Mouse (Mus musculus) ES-E14 (cell line): Measurements from ENCODE around the gene 1700014D04Rik. TPM values are rescaled to one million over a fixed set of nuclear protein-coding genes. Genes with fewer than 3 reads are reported as not detected.
"Not testable (repeated sequence)": the region's sequence is repeated elsewhere in the genome, so short reads cannot be mapped to it uniquely, and the experiment has no call there.

ENCODE experiments used
- DNase-seq: peaks from one replicate; pipeline ENCODE4 v3.0.0-alpha.2; 2013; ENCODE audit warnings: low read depth, low spot score
- H3K27ac ChIP-seq: 2 replicates; pipeline ENCODE4 v1.5.1; 2012; ENCODE audit warnings: low read depth, mild to moderate bottlenecking, low read length, moderate library complexity, mixed read lengths; ENCODE audit not compliant: poor library complexity, insufficient read depth, severe bottlenecking
- H3K36me3 ChIP-seq: 2 replicates; pipeline ENCODE4 v1.6.1; 2012; ENCODE audit warnings: mild to moderate bottlenecking, low read length, moderate library complexity, mixed read lengths; ENCODE audit not compliant: control insufficient read depth, poor library complexity, insufficient read depth, severe bottlenecking
- H3K4me1 ChIP-seq, 2 experiments: fragments of 150-350 bp in 1 of 2; sonication (generic) in 1 of 2; 2 replicates each; pipeline ENCODE4 v1.6.1; 2012; ENCODE audit warnings: low read length in 2 of 2, mild to moderate bottlenecking in 1 of 2, mixed read lengths in 1 of 2; ENCODE audit not compliant: control insufficient read depth in 2 of 2, insufficient read depth in 2 of 2, poor library complexity in 1 of 2
- H3K4me3 ChIP-seq, 2 experiments: fragments of 150-350 bp in 1 of 2; sonication (generic) in 1 of 2; 2 replicates each; pipeline ENCODE4 v1.5.1; 2012; ENCODE audit warnings: low read length in 2 of 2, low read depth in 1 of 2, mild to moderate bottlenecking in 1 of 2, mixed read lengths in 1 of 2; ENCODE audit not compliant: insufficient read depth in 1 of 2, poor library complexity in 1 of 2, severe bottlenecking in 1 of 2
- H3K9ac ChIP-seq: 2 replicates; pipeline ENCODE4 v1.6.1; 2012; ENCODE audit warnings: low read depth, mild to moderate bottlenecking, low read length, mixed read lengths; ENCODE audit not compliant: poor library complexity, insufficient read depth, severe bottlenecking
- H3K9me3 ChIP-seq: fragments of 150-350 bp; sonication (generic); 2 replicates; pipeline ENCODE4 v1.6.1; 2012; ENCODE audit warnings: low read depth, mild to moderate bottlenecking, low read length; ENCODE audit not compliant: control insufficient read depth, insufficient read depth
- CHD2 ChIP-seq: IDR thresholded peaks from 2 replicates; pipeline ENCODE4 v1.6.1; 2014; ENCODE audit warnings: mild to moderate bottlenecking, low read depth, low read length, inconsistent platforms
- HCFC1 ChIP-seq: IDR thresholded peaks from 2 replicates; pipeline ENCODE4 v1.6.1; 2012; ENCODE audit warnings: low read length, inconsistent platforms, borderline replicate concordance; ENCODE audit not compliant: insufficient read depth
- MAFK ChIP-seq: IDR thresholded peaks from 2 replicates; pipeline ENCODE4 v1.6.1; 2014; ENCODE audit warnings: mild to moderate bottlenecking, low read depth, low read length, inconsistent platforms; ENCODE audit not compliant: insufficient read depth
- ZC3H11A ChIP-seq: IDR thresholded peaks from 2 replicates; pipeline ENCODE4 v1.6.1; 2012; ENCODE audit warnings: low read depth, mild to moderate bottlenecking, inconsistent platforms, low read length, borderline replicate concordance
- ZNF384 ChIP-seq: IDR thresholded peaks from 2 replicates; pipeline ENCODE4 v1.6.1; 2012; ENCODE audit warnings: low read depth, low read length, inconsistent platforms
- in situ Hi-C, 2 experiments: fragments of 600-800 bp; cut with MboI; formaldehyde crosslinking; loops; one replicate each; pipeline ENCODE4 v1.15.1; 2025; ENCODE audit warnings: low sequenced_read_pairs in 2 of 2, inconsistent platforms in 1 of 2; ENCODE audit not compliant: unreplicated experiment in 2 of 2
- total RNA-seq: library from RNA; depleted of rRNA; stranded (reverse); fragments of 300-350 nt; gene quantifications from 2 replicates; pipeline ENCODE4 v1.2.3, GENCODE M21; 2012

Gene 1700014D04Rik
- total RNA-seq, 1 experiment, result 0.18 TPM

DNA sequence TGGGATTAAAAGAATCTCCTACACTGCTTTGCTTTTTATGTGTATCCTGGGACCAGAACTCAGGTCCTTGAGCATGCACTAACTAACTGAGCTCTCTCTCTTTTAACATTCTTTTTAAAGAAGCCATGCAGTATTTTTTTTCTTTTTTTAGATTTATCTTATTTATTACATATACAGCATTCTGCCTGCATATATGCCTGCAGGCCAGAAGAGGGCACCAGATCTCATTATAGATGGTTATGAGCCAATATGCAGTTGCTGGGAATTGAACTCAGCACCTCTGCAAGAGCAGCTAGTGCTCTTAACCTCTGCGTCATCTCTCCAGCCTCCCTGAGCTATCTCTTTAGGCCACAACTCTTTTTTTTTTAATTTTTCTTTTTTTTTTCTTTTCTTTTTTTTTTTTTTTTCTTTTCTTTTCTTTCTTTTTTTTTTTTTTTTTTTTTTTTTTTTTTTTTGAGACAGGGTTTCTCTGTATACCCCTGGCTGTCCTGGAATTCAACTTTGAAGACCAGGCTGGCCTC, 33.3 kb upstream of the 1700014D04Rik start:
- H3K4me1 ChIP-seq, DNase-seq, in situ Hi-C loops, H3K9ac ChIP-seq, H3K4me3 ChIP-seq, H3K9me3 ChIP-seq, H3K27ac ChIP-seq: not testable (repeated sequence)
- peaks cover 30% of the 10 kb centered on the region for H3K36me3 ChIP-seq
- TF ChIP-seq ZNF384, result peak; percentile 95

DNA sequence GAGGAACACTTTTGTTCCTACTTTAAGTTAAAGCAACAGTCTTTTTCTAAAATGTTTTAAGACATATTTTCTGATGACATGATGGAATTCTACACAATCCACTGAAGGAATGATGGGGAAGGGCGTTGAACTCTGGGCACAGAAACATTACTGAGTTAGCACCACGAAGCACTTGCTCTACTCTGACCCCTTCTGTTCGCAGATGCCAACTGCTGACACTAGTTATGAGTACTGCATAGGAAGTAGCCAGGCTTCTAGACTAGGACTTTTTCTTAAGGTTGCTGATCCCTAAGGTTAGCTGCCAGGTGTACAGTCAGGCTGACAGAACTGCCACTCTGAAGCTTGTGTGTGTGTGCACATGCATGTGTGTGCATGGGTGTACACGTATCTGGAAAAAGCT, 32.7 kb upstream of the 1700014D04Rik start:
- H3K4me3 ChIP-seq, result no peak overlapping the region
- TF ChIP-seq ZC3H11A (no peak), CHD2 (no peak), ZNF384 (0 out of 2 replicates have a peak, but pooled peaks have one; percentile 18)
- H3K36me3 ChIP-seq, result peaks cover 27% of the 10 kb centered on the region
- in situ Hi-C loops, result no loop called here
- no peaks in the 10 kb centered on the region for H3K4me1 ChIP-seq
- no peak overlapping the region for H3K27ac ChIP-seq
- H3K9me3 ChIP-seq, result no peaks in the 10 kb centered on the region
- no peak overlapping the region for H3K9ac ChIP-seq
- no peak for DNase-seq

DNA sequence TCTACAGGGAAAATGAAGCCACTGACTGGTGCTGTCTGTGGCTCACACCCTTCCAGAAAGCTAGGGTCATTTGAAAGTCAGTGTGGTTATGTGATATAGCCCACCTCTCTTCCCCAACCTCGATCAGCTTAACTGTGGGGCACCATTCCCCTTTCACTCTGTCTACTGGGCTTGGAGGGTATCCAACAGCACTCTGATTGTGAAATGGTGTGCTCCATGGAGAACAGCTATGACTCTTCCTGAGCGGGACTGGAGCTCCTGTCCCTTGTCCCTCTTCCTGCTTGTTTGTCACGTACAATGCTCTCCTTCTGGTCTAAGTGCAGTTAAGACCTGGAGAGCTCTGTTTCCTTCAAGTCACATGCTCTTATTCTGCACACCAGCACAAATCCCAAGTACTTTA, 28.6 kb upstream of the 1700014D04Rik start:
- no peak overlapping the region for H3K4me3 ChIP-seq
- TF ChIP-seq MAFK (no peak), CHD2 (no peak), ZNF384 (no peak), HCFC1 (no peak)
- no peak for DNase-seq
- no peak overlapping the region for H3K9ac ChIP-seq
- H3K4me1 ChIP-seq, result peaks cover 4% of the 10 kb centered on the region in 2 experiments; a peak in 3 of 4 replicates
- H3K9me3 ChIP-seq, result no peaks in the 10 kb centered on the region
- no peak overlapping the region for H3K27ac ChIP-seq
- peaks cover 19% of the 10 kb centered on the region; the same call in 1 of the 2 replicates for H3K36me3 ChIP-seq
- in situ Hi-C loops, result no loop called here

GRCm38 (mm10) chr13:59771257-59771656, 24.7 kb upstream of the 1700014D04Rik start:
- in situ Hi-C loops, result no loop called here
- no peak for DNase-seq
- peaks cover 16% of the 10 kb centered on the region; the same call in 1 of the 2 replicates for H3K36me3 ChIP-seq

GRCm38 (mm10) chr13:59770847-59771246, 24.3 kb upstream of the 1700014D04Rik start:
- Histone ChIP-seq H3K27ac (no peak overlapping the region), H3K4me3 (peak overlapping the region in 1 of 2 experiments; percentile 93; a peak in 2 of 4 replicates), H3K36me3 (peaks cover 16% of the 10 kb centered on the region; the same call in 1 of the 2 replicates), H3K9ac (peak overlapping the region; percentile 45; the same call in 1 of the 2 replicates), H3K4me1 (peaks cover 7 to 17% of the 10 kb centered on the region in 2 experiments), H3K9me3 (no peaks in the 10 kb centered on the region)
- in situ Hi-C loops, result no loop called here
- no peak for DNase-seq
- TF ChIP-seq ZNF384 (0 out of 2 replicates have a peak, but pooled peaks have one; percentile 36), MAFK (no peak), CHD2 (no peak)

More at GRCm38 (mm10) chr13:59771257-59771656, 24.7 kb upstream of the 1700014D04Rik start:
- TF ChIP-seq CHD2 (no peak), ZC3H11A (no peak), HCFC1 (no peak), ZNF384 (no peak), MAFK (no peak)
- no peak overlapping the region for H3K27ac ChIP-seq
- H3K9me3 ChIP-seq, result no peaks in the 10 kb centered on the region
- H3K9ac ChIP-seq, result no peak overlapping the region
- H3K4me3 ChIP-seq, result peak overlapping the region in 1 of 2 experiments; percentile 93; a peak in 2 of 4 replicates
- H3K4me1 ChIP-seq, result peaks cover 7 to 15% of the 10 kb centered on the region in 2 experiments
